Mouse (Mus musculus): ENCODE measurements around the gene Mrps2.

Gene Mrps2

DNA sequence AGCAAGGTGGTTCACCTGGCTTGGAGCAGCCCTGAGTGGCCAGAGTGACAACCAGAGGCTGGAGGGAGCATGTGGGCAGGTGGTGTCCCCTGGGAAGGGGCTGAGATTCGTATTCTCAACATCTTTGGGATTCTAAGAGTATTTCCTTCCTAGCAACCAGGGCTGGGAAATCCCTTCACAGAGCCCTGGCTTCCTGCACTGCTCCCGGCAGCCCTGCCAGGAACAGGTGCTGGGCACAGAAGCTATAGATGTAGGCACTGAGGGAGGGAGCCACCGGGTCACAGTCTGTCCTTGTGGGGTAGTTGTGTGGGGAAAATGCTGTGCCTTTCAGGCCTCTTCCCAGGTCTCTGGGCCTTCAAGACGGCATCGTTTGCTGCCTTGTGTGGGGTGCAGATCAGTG is 52.7 kb downstream of the Mrps2 start:
- no peak for DNase-seq (ENCODE audit: low read depth, low spot score)

Measured in ES-CJ7 (cell line).